Mouse (Mus musculus): Measurements from ENCODE around the gene Il13.

Il13 gene

DNA sequence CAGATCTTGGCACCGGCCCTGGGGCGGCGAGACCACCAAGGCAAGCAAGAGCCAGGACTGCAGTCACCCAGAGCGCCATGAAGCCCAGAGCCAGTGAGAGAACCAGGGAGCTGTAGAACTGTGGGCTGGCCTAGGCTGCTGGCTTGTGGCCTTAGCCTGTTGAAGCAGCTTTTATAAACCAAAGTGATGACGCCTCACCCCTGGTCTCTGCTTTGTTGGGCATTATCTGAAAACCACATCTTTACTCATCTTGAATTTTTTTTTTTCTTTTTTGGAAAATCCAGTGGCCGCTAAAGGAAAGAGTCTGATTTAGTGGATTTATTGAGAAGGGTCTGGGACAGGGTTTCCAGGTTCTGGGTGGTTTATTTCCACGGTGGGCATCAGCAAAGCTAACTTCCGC is at the start of gene Il13:
TSS of gene Il13 (minus strand) at position 147 of the 400 bp plus-strand sequence.
- Histone ChIP-seq H3K9me3 (ENCODE audit: low read length) (no peaks in the 10 kb centered on the region), H3K4me1 (replicated peaks; ENCODE audit: low read depth, low read length) (peaks cover 30% of the 10 kb centered on the region), H3K36me3 (ENCODE audit: insufficient read depth, low read length) (no peaks in the 10 kb centered on the region), H3K4me3 (replicated peaks; ENCODE audit: low read length) (no peak within 1 kb of the TSS), H3K27me3 (ENCODE audit: insufficient read depth, low read length) (peaks cover 54% of the 10 kb centered on the region)
- no peak for TF ChIP-seq CTCF (conservative IDR thresholded peaks at IDR 0.05; ENCODE audit: low read length)
- no peak for TF ChIP-seq POU5F1 (IDR thresholded peaks at IDR 0.05; ENCODE audit: borderline replicate concordance, low read length)
- TF ChIP-seq NANOG (IDR thresholded peaks at IDR 0.05; ENCODE audit: borderline replicate concordance, low read length), result no peak

DNA sequence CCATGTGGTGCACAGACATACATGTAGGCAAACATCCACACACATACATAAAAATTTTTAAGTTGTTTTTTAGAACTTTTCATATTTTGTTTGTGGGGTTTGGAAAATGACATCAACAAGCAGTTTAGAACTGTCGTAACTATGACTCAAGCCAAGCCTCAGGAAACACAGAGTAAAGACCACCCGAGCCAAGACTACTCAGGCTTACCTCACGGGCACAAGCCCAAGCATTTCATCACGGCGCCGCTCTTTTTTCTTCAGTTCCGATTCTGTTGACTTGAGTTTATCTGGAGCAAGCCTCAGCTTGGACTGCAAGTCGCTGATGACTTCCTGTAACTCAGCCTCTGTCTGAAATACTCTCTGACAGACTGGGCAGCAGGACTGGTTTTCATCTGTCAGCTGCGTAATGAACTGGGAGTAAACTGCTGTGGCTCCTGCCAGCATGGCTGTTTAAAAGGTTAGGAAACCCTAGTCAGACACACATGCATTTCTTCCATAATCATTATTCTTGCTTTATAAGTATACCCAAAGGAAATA is 48.6 kb upstream of the Il13 start:
- no peaks in the 10 kb centered on the region for H3K9me3 ChIP-seq (ENCODE audit: low read length)
- H3K4me1 ChIP-seq (replicated peaks; ENCODE audit: low read depth, low read length), result no peaks in the 10 kb centered on the region
- no peak overlapping the region for H3K4me3 ChIP-seq (replicated peaks; ENCODE audit: low read length)
- peaks cover 79% of the 10 kb centered on the region for H3K36me3 ChIP-seq (ENCODE audit: insufficient read depth, low read length)
- H3K27me3 ChIP-seq (ENCODE audit: insufficient read depth, low read length), result no peaks in the 10 kb centered on the region
- TF ChIP-seq NANOG (IDR thresholded peaks at IDR 0.05; ENCODE audit: borderline replicate concordance, low read length) (no peak), CTCF (conservative IDR thresholded peaks at IDR 0.05; ENCODE audit: low read length) (no peak)

DNA sequence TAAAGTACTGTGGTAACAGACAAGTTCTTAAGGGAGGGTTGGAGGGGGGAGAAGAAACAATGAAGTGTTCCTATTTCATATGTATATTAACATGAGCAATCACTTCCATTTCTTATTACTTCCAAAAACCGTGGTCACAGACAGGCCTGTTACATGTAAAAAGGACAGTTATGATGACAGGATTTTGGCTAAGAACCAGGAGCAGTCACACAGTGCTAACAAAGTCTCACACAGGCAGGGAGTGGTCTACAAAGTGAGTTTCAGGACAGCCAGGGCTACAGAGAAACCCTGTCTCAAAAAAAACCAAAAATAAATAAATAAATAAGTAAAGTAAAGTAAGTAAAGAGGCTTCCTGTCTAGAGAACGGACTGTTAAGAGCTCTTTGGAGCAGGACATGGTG is 47.7 kb upstream of the Il13 start:
- Histone ChIP-seq H3K36me3 (ENCODE audit: insufficient read depth, low read length) (peaks cover 79% of the 10 kb centered on the region), H3K4me1 (replicated peaks; ENCODE audit: low read depth, low read length) (no peaks in the 10 kb centered on the region), H3K4me3 (replicated peaks; ENCODE audit: low read length) (no peak overlapping the region), H3K27me3 (ENCODE audit: insufficient read depth, low read length) (no peaks in the 10 kb centered on the region), H3K9me3 (ENCODE audit: low read length) (no peaks in the 10 kb centered on the region)
- TF ChIP-seq POU5F1 (IDR thresholded peaks at IDR 0.05; ENCODE audit: borderline replicate concordance, low read length) (no peak), NANOG (IDR thresholded peaks at IDR 0.05; ENCODE audit: borderline replicate concordance, low read length) (no peak), CTCF (conservative IDR thresholded peaks at IDR 0.05; ENCODE audit: low read length) (no peak)

DNA sequence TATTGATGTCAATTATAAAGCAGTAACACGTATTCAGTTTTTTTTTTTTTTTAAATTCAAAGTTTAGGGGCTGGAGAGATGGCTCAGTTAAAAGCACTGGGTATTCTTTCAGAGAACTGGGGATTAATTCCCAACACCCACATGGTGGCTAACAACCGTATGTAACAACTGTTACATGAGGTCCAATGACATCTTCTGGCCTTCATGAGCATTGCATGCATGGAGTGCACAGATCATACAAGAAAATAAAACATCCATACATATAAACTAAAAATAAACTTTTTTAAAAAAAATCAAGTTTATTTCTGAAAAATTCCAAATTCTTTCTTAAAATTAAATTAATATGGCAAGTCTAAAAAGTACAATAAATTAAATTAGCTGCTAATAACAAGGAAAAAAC is 47.2 kb upstream of the Il13 start:
- Histone ChIP-seq H3K9me3 (ENCODE audit: low read length) (no peaks in the 10 kb centered on the region), H3K4me3 (replicated peaks; ENCODE audit: low read length) (no peak overlapping the region), H3K4me1 (replicated peaks; ENCODE audit: low read depth, low read length) (no peaks in the 10 kb centered on the region), H3K36me3 (ENCODE audit: insufficient read depth, low read length) (peaks cover 78% of the 10 kb centered on the region), H3K27me3 (ENCODE audit: insufficient read depth, low read length) (no peaks in the 10 kb centered on the region)
- TF ChIP-seq NANOG (IDR thresholded peaks at IDR 0.05; ENCODE audit: borderline replicate concordance, low read length) (no peak), POU5F1 (IDR thresholded peaks at IDR 0.05; ENCODE audit: borderline replicate concordance, low read length) (no peak), CTCF (conservative IDR thresholded peaks at IDR 0.05; ENCODE audit: low read length) (0 out of 2 replicates have a peak, but pooled peaks have one; percentile 4)

DNA sequence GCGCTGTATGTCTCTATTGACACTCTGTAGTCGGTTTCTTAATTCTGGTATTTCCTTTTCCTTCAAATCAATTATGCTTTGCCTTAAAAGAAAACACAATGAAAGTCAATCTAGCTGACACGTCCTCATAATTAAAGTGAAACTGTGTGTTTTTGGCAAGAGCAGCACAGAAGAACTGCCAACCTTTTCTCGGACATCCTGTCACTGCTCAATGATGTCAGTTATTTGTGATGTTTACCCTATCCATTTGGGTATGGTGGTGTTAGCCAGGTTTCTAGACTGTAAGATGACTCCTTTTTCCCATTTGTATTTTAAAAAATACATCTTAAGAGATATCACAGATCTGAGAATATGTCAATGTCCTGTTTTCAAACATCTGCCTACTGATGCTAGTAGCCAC is 45.6 kb upstream of the Il13 start:
- H3K4me1 ChIP-seq (replicated peaks; ENCODE audit: low read depth, low read length), result no peaks in the 10 kb centered on the region
- H3K4me3 ChIP-seq (replicated peaks; ENCODE audit: low read length), result no peak overlapping the region
- H3K36me3 ChIP-seq (ENCODE audit: insufficient read depth, low read length), result peaks cover 77% of the 10 kb centered on the region
- TF ChIP-seq POU5F1 (IDR thresholded peaks at IDR 0.05; ENCODE audit: borderline replicate concordance, low read length) (no peak), CTCF (conservative IDR thresholded peaks at IDR 0.05; ENCODE audit: low read length) (no peak), NANOG (IDR thresholded peaks at IDR 0.05; ENCODE audit: borderline replicate concordance, low read length) (no peak)
- no peaks in the 10 kb centered on the region for H3K27me3 ChIP-seq (ENCODE audit: insufficient read depth, low read length)
- H3K9me3 ChIP-seq (ENCODE audit: low read length), result no peaks in the 10 kb centered on the region

DNA sequence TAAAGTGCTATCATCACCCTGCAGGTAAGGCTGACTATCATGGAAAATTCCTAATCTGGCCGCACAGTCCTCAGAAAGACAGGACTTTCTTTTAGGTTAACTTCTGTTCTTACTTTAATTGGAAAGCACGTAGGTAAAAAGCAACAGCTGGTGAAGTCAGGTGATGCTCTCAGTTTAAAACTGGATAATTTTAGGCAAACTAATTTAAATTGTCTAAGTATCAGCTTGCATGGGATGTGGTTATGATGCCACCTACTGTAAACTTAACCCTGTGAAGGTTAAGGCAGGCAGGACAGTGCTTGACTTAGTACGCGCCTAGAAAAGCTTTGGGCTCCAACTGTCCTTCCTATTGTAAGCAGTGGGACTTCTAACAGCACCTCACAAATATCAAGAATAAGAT is 36.9 kb upstream of the Il13 start:
- Histone ChIP-seq H3K4me3 (replicated peaks; ENCODE audit: low read length) (no peak overlapping the region), H3K9me3 (ENCODE audit: low read length) (no peaks in the 10 kb centered on the region), H3K4me1 (replicated peaks; ENCODE audit: low read depth, low read length) (no peaks in the 10 kb centered on the region), H3K27me3 (ENCODE audit: insufficient read depth, low read length) (no peaks in the 10 kb centered on the region), H3K36me3 (ENCODE audit: insufficient read depth, low read length) (peaks cover 86% of the 10 kb centered on the region)
- TF ChIP-seq POU5F1 (IDR thresholded peaks at IDR 0.05; ENCODE audit: borderline replicate concordance, low read length), result no peak
- TF ChIP-seq NANOG (IDR thresholded peaks at IDR 0.05; ENCODE audit: borderline replicate concordance, low read length), result no peak
- no peak for TF ChIP-seq CTCF (conservative IDR thresholded peaks at IDR 0.05; ENCODE audit: low read length)

DNA sequence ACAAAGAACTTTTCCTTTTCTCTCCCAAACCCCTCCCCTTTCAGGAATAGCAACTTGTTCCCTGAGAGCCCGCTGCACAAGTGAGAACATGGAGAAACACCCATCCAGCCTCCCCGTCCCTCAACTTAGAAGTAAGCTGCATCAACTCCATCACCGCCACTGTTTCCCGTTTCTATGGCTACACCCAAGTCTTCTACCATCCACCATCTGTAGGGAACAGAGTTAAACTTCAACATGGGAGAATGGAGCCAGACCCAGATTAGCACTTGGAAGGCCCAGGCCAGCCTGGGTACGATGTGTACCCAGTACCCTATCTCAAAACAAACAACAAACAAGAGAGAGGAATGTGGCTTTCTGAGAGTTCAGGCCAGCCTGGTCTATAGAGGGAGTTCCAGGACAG is 29.6 kb upstream of the Il13 start:
- H3K4me1 ChIP-seq (replicated peaks; ENCODE audit: low read depth, low read length), result no peaks in the 10 kb centered on the region
- TF ChIP-seq POU5F1 (IDR thresholded peaks at IDR 0.05; ENCODE audit: borderline replicate concordance, low read length) (no peak), CTCF (conservative IDR thresholded peaks at IDR 0.05; ENCODE audit: low read length) (no peak), NANOG (IDR thresholded peaks at IDR 0.05; ENCODE audit: borderline replicate concordance, low read length) (no peak)
- no peaks in the 10 kb centered on the region for H3K27me3 ChIP-seq (ENCODE audit: insufficient read depth, low read length)
- no peaks in the 10 kb centered on the region for H3K9me3 ChIP-seq (ENCODE audit: low read length)
- no peak overlapping the region for H3K4me3 ChIP-seq (replicated peaks; ENCODE audit: low read length)
- peaks cover 71% of the 10 kb centered on the region for H3K36me3 ChIP-seq (ENCODE audit: insufficient read depth, low read length)

DNA sequence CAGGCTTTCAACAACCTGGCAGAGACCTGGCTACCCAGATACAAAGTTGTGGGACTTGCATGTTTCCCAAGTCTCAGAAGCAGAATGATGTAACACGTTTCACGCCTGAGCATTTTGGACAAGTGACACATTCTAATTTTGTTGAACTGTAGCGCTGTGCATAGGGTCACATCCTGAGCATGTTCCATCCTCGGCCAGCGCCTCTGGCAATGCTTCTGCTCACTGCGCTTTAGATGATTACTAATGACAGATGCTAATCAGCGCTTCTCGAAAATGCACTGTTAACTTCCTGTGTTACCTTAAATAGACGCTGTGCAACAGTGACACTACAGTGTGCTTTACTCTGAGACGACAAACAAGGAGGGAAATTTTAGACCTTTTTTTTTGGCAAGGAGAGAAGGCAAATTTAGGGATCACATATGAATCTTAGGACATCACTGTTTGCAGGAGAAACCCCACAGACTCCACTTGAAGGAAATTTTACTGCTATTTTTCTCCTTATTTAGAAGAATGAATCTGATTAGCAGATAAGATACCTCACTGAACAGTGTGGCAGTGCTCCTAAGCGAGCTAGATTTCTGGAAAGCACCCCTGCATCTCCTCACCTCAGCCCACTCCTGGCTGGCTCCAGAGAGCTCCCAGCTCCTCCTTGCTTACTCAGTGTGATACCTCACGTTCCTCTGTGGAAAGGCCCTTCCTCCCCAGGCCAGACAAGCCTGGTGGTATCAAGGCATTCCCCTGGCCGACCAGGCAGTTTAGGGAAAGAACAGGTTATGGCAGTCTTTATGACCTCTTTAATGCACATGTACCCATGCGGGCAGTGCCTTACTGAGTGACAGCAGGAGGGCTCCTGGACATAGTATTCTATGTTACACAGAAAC is 28.5 kb upstream of the Il13 start:
- Histone ChIP-seq H3K9me3 (ENCODE audit: low read length) (no peaks in the 10 kb centered on the region), H3K4me3 (replicated peaks; ENCODE audit: low read length) (no peak overlapping the region), H3K27me3 (ENCODE audit: insufficient read depth, low read length) (no peaks in the 10 kb centered on the region), H3K36me3 (ENCODE audit: insufficient read depth, low read length) (peaks cover 62% of the 10 kb centered on the region), H3K4me1 (replicated peaks; ENCODE audit: low read depth, low read length) (no peaks in the 10 kb centered on the region)
- no peak for TF ChIP-seq POU5F1 (IDR thresholded peaks at IDR 0.05; ENCODE audit: borderline replicate concordance, low read length)
- no peak for TF ChIP-seq NANOG (IDR thresholded peaks at IDR 0.05; ENCODE audit: borderline replicate concordance, low read length)
- TF ChIP-seq CTCF (conservative IDR thresholded peaks at IDR 0.05; ENCODE audit: low read length), result no peak

Measured in E14TG2a.4 (cell line).